Mouse (Mus musculus) C2C12 (cell line): ENCODE results near the gene Fmo9. TPM values are rescaled to one million over a fixed set of nuclear protein-coding genes. Genes with fewer than 3 reads are reported as not detected.

Experiments used
- H3K27me3 ChIP-seq: one replicate; pipeline ENCODE4 v1.6.1; 2011; ENCODE audit not compliant: control insufficient read depth, insufficient read depth, insufficient read length
- H3K36me3 ChIP-seq: one replicate; pipeline ENCODE4 v1.6.1; 2011; ENCODE audit not compliant: control insufficient read depth, insufficient read depth
- H3K4me3 ChIP-seq: one replicate; pipeline ENCODE4 v1.5.1; 2011; ENCODE audit warnings: mild to moderate bottlenecking, control low read depth; ENCODE audit not compliant: poor library complexity, insufficient read depth, severe bottlenecking
- H3K79me2 ChIP-seq: one replicate; pipeline ENCODE4 v1.6.1; 2011; ENCODE audit not compliant: control insufficient read depth, insufficient read depth
- H3K79me3 ChIP-seq: one replicate; pipeline ENCODE4 v1.6.1; 2011; ENCODE audit warnings: low read depth, control low read depth
- H3ac ChIP-seq: one replicate; pipeline ENCODE3; 2011; ENCODE audit warnings: low read depth; ENCODE audit not compliant: control insufficient read depth, insufficient read length
- CEBPB ChIP-seq: IDR thresholded peaks from one replicate; pipeline ENCODE4 v1.6.1; 2011; ENCODE audit warnings: low read depth, mild to moderate bottlenecking, control low read depth, moderate library complexity
- CTCF ChIP-seq: IDR thresholded peaks from one replicate; pipeline ENCODE4 v1.5.1; 2011; ENCODE audit not compliant: control insufficient read depth, insufficient read depth, insufficient read length
- FOSL1 ChIP-seq: IDR thresholded peaks from one replicate; pipeline ENCODE4 v1.8.0; 2011; ENCODE audit warnings: mild to moderate bottlenecking, low read length; ENCODE audit not compliant: poor library complexity, insufficient read depth, severe bottlenecking
- MAX ChIP-seq: IDR thresholded peaks from one replicate; pipeline ENCODE4 v1.6.1; 2011; ENCODE audit warnings: mild to moderate bottlenecking, control low read depth
- MYOD1 ChIP-seq: IDR thresholded peaks from one replicate; pipeline ENCODE4 v1.6.1; 2011; ENCODE audit warnings: low read depth; ENCODE audit not compliant: control insufficient read depth, insufficient read length
- MYOG ChIP-seq: IDR thresholded peaks from one replicate; pipeline ENCODE4 v1.6.1; 2011; ENCODE audit not compliant: control insufficient read depth, insufficient read length; ENCODE audit errors: extremely low read depth
- USF1 ChIP-seq: IDR thresholded peaks from one replicate; pipeline ENCODE4 v1.6.1; 2011; ENCODE audit warnings: low read depth, mild to moderate bottlenecking, control low read depth, moderate library complexity
- microRNA-seq: library from miRNA; unstranded; fragments of <30 nt; microRNA quantifications from one replicate; pipeline ENCODE4, GENCODE M21; 2019; ENCODE audit warnings: borderline microRNAs expressed
- polyA plus RNA-seq: library from polyadenylated mRNA; unstranded; fragments of >200 nt; fragmentation: generic; extraction: Trizol; gene quantifications from one replicate; pipeline ENCODE4 v1.2.1, GENCODE M21; 2012; ENCODE audit warnings: missing spikeins

The Fmo9 gene
- polyA plus RNA-seq, 1 experiment = not detected

DNA sequence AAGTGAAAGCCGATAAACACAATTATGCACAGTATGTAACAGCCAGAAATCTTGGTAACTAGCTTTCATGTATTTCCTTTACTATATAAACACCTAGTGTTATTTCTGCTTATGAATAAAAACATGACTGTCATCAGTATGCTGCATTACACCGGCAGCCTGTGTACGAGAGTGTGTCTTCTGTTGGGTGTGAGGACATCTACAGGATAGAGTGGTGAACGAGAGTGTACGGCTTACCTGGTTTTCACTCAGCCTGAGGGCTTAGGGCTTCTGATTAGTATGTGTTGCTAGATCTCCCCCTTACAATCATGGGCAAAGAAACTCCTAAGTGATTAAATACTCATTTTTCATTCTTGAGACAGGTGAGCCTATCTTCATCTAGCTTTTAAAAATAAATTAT, 12.4 kb downstream of the Fmo9 start:
- no peaks in the 10 kb centered on the region for H3K36me3 ChIP-seq
- no peak overlapping the region for H3ac ChIP-seq
- TF ChIP-seq CTCF = no peak
- TF ChIP-seq MAX = no peak
- TF ChIP-seq USF1 = no peak
- TF ChIP-seq MYOG = no peak
- TF ChIP-seq FOSL1 = no peak
- no peak for TF ChIP-seq CEBPB
- no peak for TF ChIP-seq MYOD1
- H3K4me3 ChIP-seq = no peak overlapping the region
- peaks cover 5% of the 10 kb centered on the region for H3K27me3 ChIP-seq
- H3K79me3 ChIP-seq = no peaks in the 10 kb centered on the region
- no peaks in the 10 kb centered on the region for H3K79me2 ChIP-seq

DNA sequence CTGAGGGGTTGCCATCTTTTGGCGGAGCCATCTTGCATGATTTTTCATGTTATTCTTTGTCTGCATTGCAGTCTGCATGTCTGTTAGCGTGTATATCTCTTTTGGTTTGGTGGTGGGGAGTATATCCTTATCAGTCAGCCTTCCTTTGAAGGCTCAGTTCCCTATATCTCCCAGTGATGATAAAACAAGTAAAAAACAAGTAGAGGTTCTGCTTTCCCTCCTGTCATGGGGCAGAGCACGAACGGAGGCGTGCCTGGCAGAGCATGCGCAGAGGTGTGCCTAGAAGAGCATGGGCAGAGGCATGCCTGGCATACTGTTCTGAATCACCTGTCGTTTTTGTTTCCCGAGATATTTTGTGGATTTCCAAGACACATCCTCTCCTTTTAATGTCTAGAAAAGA, 20.8 kb downstream of the Fmo9 start:
- H3K79me3 ChIP-seq = no peaks in the 10 kb centered on the region
- H3K4me3 ChIP-seq = no peak overlapping the region
- no peak overlapping the region for H3ac ChIP-seq
- H3K27me3 ChIP-seq = peaks cover 6% of the 10 kb centered on the region
- H3K36me3 ChIP-seq = no peaks in the 10 kb centered on the region
- H3K79me2 ChIP-seq = no peaks in the 10 kb centered on the region
- TF ChIP-seq MYOD1 (no peak), FOSL1 (no peak), MYOG (no peak), CTCF (no peak), USF1 (no peak), MAX (no peak), CEBPB (no peak)

DNA sequence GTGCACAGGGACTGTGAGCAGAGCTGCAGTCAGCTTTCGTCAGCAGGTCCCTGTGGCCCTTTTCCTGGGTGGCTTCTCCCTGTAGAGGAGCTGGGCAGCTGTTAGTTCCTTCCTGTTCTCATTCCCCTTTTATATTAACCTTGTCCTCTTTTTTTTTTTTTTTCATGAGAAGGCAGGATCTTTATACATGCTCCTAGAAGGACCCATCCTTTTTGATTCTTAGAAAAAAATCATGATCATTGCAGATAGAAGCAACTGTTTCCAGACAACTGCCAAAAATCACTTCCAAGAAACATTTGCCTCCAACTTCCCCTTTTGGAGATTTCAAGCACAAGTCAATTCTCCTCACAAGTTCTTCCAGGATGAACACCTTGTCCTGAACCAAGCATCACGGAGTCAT, 34.1 kb downstream of the Fmo9 start, which contains the start of gene Gm4847:
TSS of gene Gm4847 (minus strand) at position 101 of the 400 bp plus-strand sequence.
- no peaks in the 10 kb centered on the region for H3K79me3 ChIP-seq
- TF ChIP-seq MAX = no peak
- no peak for TF ChIP-seq MYOD1
- no peak for TF ChIP-seq MYOG
- TF ChIP-seq USF1 = no peak
- TF ChIP-seq CEBPB = no peak
- TF ChIP-seq CTCF = no peak
- no peaks in the 10 kb centered on the region for H3K79me2 ChIP-seq
- H3K4me3 ChIP-seq = no peak within 1 kb of the TSS
- H3K36me3 ChIP-seq = no peaks in the 10 kb centered on the region
- H3ac ChIP-seq = no peak within 1 kb of the TSS
- H3K27me3 ChIP-seq = no peaks in the 10 kb centered on the region

Small RNAs within 50 kb of the gene (microRNA-seq; reads per million reads assigned to microRNA genes)
- gene Gm22992 = not detected

Other genes with a start within 250 kb of the Fmo9 start
- gene Gm4846, start 184.3 kb downstream of the Fmo9 start, polyA plus RNA-seq = not detected
- not detected for gene Gm4847, start 34.2 kb downstream of the Fmo9 start, polyA plus RNA-seq